Mouse (Mus musculus) frontal cortex, postnatal 36 days (tissue): Measurements from ENCODE around the gene Lrtm2.
"Not testable (repeated sequence)": the region's sequence is repeated elsewhere in the genome, so short reads cannot be mapped to it uniquely, and the experiment has no call there.

Source experiments
- DNase-seq, 2 experiments: peaks; one replicate each; pipeline ENCODE4 v3.0.0; 2022; ENCODE audit warnings: low spot score in 2 of 2

Gene Lrtm2

DNA sequence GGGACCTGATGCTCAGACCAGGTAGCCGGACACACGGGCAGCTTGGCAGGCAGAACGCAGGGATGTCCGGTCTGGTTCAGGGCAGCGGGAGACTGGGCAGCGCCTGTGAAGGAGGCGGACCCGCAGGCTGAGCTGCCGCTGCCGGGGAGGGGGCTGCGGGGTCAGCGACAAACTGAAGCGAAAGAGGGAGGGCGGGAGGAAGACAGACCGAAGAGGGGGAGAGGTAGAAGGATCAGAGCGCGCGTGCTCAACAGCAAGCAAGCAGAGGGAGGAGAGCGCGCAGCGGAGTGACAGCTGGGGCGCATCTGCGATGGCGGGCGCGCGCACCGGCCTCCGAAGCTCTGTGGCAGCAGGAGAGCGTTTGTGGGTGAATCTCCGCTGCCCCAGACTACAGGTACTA, at the start of gene Lrtm2:
TSS of gene Lrtm2 (minus strand) at position 261 of the 400 bp plus-strand sequence.
- peak in 1 of 2 experiments; percentile 81 for DNase-seq

DNA sequence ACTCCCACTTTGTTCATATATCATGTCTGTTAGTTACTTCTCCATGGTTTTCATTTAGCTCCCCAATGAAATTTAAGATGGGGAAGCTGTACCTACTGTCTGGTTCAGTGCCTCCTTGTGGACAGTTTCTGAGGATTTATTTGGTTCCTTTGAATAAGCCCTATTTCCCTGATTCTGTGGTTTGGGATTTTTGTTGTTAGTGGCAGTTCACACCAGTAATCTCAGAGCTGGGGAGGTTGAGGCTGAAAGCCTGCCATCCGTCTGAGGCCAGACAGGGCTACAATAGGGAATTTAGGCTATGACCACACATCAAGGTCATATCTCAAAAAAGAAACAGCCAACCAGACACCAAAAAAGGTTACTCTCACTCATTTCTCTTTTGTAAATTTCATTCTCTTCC, 48.1 kb upstream of the Lrtm2 start:
- no peak for DNase-seq

DNA sequence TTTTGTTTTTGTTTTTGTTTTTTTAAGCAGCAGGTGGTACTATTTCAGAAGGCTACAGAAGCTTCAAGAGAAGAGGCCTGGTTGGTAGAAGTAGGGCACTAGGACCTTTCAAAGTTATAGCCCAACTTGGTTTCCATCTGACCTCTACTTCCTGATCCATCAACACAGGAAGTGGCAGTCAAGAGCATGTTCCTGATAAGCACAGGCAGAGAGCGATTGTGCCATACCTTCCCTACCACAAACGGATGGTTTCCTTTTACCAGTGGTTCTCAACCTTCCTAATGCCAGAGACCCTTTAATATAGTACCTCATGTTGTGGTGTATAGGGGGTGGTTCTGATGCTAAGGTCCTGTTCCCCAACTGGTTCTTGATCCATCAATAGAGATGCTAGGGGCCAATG, 47.0 kb upstream of the Lrtm2 start:
- DNase-seq: no peak

DNA sequence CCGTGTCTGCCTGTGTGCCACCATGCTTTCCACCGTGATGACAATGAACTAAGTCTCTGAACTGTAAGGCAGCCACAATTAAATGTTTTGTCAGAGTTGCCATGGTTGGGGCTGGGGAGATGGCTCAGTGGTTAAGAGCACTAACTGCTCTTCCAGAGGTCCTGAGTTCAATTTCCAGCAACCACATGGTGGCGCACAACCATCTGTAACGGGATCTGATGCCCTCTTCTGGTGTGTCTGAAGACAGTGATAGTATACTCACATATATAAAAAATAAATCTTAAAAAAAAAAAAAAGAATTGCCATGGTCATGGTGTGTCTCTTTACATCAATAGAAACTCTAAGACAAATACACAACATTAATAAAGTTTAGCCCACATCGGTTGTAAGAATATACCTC, 44.5 kb upstream of the Lrtm2 start:
- DNase-seq: no peak

DNA sequence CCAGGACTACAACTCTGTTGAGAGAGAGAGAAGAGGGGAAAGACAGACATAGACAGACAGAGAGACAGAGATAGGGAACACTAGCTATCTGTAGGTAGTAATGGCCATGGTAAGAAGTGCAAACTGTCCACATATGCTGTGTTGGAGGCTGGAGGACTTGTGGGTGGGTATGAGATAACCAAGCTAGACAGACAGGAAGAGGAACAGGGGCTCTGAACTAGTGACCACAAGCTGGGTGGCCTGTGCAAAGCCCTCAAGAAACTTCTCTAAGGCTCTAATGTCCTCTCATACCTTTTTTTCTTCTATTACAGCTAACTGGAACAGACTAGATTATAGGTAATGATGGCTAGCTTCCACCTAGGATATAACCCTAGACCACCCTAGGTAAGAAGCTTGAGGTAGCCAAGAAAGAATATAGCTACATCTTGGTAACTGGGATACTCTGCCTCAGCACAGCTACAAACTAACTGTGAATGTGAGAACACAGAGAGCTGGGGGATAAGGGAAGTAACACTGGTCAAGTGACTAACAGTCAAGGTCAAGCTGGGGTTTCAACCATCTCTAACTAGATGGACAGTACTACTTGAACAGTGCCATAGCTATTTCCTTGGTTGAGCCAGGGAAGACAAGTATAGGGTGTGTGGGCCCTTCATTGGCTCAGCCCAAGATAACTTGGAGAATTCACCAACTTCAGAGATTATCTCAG, 42.6 kb upstream of the Lrtm2 start:
- no peak for DNase-seq

DNA sequence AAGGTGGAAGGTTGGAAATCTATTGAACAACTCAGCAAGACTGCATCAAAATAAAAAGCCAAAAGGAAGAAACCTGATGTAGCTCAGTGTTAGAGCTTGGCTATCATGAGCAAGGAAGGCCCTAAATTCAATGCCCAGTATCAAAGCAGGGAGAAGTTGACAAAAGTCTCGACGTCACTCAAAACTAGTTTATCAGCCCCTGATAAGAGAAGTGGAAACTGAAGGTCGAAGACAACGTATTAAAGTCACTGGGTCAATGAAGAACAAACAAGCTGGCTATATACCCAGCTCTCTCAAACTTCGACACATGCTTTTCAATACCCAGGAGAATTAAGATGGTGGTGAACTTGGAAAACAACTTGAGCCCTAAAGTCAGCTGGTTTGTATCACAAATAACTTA, 41.7 kb upstream of the Lrtm2 start:
- DNase-seq: no peak

DNA sequence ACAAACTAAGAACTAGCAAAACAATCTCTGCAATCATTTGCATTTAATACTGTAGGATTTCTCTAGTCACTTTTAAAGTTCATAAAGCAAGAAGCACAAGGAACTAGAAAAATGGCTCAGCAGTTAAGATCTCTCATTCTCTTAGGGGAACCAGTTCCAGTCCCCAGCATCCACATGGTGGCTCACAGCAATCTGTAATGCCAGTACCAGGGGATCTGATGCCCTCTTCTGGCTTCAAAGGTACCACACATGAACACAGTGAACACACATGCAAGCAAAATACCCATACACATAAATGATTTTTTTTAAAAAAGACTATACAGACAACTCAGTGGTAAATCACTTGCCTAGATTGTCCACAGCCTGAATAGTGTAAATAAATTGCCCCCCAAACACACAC, 41.1 kb upstream of the Lrtm2 start:
- no peak for DNase-seq

DNA sequence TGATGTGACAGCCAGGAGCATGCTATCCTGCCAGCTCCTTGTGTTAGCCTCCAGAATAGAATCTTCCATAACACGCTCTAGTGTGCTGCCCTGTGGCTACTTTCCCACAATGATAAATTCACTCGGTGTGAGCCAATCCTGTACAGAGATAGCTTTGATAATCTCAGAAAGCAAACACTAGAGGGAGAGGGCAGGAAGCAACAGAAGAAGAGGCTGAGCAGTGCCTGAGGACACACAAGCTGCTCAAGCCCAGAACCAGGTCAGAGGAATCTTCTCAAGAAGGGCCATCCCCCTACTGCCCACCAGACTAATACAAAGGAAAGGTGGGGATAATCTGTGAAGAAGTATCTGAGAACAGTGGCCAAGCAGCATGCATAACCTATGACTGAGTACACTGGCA, 36.8 kb upstream of the Lrtm2 start:
- DNase-seq: no peak

DNA sequence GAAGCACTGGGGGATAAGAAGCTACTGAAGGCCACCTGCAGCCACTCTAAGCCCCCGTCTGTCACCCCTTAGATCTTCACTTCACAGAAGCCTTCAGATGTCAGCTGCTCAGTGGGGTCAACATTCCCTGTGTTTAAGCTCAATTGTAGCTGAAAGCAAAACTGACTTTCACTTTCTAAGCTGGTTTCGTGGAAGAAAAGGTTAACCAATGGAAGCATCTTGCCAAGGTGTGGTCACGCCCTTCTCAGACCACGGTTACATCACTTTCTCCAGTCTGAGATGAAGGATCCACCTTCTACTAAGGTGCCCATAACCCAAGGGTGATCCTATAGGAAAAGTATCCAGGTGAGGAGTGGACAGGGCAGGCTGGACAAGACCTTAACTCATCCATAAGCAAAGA, 36.2 kb upstream of the Lrtm2 start:
- DNase-seq: not testable (repeated sequence)

DNA sequence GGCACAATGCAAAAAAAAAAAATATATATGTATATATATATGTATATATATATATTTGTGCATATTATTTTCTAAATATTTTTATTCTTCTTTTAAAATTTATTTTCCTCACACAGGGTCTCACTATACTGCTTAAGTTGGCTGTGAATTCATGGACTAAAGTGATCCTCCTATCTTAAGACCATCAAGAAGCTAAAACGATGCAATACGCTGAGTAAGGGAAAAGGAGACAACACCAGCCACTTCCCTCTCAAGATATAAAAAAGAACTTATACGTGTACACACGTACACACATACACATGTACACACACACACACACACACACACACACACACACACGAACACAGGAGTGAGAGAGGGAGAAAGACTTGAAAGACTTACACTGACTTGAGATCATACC, 33.0 kb upstream of the Lrtm2 start:
- DNase-seq: no peak

DNA sequence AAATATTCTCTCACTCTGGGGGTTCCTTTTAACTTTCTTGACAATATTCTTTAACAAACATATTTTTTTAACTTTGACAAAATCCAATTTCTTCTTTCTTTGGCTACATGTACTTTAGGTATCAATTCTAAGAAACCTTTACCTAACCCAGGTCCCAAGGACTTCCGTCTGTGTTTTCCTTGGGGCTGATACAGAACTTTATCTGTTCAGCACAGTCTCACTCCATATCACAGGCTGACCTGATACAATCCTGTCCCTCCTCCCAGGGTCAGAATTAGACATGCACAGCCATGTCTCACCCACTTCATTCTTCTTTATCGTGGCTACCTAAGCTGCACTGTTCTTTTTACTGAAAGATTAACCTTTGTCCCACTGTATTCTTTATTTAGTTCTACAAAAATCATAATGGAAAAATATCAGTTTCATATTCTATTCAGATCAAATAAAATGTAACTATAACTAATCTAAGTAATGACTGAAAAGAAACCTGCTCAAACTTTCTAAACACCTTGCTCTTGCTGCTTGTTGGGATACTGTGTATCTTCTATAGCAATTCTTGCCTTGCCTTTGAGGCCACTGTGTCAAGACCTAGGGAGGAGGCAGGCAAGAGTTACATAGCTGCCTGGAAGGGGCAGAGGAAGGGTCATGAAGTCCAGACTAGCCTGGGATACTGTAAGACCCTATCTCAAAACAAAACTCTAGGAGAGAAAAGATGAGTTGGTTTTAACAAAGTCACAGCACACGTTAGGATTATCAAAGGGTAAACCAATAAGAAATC, 30.5 kb upstream of the Lrtm2 start:
- DNase-seq: no peak

DNA sequence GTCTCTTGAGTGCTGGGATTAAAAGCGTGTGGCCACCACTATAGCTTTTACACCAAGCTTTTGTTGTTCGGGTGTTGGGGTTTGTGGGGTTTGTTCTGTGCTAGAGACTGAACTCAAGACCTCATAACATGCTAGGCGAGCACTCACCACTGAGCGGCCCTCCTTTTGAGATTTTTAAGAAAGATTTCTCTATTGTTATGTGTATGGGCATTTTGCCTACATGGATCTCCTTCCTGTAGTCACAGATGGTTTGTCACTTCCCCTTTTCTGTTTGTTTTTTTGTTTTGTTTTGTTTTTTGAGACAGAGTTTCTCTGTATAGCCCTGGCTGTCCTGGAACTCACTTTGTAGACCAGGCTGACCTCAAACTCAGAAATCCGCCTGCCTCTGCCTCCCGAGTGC, 29.7 kb upstream of the Lrtm2 start:
- not testable (repeated sequence) for DNase-seq

DNA sequence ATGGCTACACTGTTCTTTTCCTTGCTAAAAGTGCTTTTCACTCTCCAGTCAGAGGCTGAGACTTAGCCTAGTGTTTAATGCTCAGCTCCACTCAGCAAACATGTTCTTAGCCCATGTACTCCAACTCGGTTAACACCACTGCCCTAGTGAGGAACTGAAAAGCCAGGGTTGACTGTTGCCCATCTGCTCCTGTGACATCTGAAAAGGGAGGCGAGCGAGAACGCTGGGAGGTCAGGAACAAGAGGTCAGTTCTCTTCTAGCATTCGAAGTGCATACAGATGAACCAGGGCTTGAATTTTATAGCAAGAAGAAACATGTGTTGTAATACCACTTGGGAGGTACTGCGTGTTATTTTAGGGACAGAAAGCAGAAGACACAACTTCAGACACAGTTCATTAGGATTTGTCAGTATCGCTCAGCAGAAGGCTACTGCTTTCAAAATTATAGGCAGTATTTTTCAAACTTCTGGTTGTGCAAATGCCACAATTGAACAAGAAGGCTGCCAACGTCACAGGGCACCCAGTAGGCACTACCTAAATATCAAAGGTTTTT, 27.5 kb upstream of the Lrtm2 start:
- DNase-seq: no peak

DNA sequence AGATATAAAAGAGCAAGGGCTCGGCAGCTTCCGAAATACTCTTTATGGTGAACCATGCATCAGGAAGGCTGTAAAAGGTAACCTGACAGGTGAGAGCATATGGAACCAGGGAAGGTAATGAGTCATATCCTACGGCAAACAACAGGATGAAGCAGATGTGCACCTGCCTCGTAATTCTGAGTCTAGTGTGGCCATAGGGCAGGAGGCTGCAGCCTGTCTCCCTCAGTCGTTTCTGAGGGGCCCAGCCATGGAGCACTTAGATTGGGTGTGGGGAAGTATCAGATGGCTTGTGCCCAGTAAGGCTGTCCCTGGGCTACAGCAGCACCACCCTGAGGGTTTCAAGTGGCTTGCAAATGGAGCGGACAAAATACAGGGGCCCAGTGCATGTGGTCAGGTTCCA, 21.9 kb upstream of the Lrtm2 start:
- no peak for DNase-seq

DNA sequence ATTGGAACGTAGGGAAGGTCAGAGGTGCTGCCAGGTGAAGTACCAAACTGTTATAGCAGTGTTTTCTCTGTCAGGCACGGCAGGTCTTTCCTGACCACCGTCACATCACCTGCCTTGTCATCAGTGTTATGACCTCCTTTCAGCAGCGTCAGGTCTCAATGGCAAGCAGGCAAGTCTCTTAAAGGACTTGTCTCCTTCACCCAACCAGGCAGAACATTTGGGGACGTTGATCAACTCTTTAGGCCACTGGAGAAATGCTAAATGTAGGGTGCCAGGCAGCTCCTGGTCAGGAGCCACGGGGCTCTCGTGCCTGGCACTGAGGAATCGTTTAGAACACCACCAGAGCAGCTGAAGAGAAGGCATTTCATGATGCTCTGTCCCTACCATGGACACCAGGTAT, 21.1 kb upstream of the Lrtm2 start:
- no peak for DNase-seq

DNA sequence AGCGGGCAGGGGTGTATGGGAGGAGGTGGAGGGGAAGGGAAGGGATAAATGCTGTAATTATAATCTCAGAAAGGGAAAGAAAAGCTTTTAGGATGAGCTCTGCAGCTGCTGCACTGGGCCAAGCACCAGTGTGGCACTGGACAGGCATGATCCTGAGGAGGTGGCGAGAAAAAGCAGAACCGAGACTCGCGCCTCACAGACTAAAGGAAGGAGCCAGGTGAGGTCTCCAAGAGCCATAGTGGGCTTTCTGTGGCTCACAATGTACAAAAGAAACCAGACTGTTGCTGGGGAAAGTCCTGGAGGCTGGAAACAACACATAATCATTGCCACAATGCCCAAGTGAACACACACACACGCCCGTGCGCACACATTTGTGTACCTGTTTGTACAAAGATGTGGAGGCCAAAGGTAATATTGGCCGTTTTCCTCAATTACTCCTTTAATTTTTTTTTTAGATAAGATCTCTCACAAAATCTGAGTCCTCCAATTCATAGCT, 20.2 kb upstream of the Lrtm2 start:
- no peak for DNase-seq

DNA sequence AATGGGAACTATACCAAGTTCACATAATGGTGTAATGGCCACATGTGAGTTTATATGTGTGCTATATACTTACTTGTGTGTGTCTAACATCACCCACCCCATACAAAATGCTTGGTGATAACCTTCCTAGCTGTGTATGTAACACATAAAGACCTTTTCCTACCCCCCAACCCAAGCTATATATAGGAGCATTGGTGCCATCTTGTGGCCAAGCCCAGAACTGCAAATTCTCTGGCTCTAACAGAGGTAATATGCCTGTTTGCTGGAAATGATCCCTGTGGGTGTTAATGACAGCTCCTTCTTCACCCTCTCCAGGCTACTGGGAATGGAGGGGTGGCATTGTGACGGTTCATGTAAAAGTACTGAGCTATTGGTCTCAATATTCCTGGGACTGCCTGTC, 17.7 kb upstream of the Lrtm2 start:
- peak; percentile 88 to 92 for DNase-seq

DNA sequence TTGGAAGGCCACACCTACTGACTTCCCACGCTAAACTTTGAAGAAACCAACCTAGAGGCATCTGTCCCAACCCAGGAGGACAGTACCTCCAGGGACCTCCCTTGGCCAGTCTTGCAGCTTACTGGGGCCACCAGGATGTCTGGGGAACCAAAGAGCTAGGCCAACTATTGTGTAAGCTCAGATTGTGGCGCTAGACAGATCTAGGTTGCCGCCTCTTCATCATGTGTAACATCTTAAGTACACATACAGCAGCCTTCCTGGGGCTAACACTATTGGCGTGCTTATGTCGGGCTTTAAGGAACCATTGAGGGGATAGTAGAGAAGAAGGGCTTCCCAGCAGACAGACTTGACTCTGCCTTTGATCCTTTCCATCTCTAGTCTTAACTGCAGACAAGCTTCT, 17.2 kb upstream of the Lrtm2 start:
- DNase-seq: no peak

DNA sequence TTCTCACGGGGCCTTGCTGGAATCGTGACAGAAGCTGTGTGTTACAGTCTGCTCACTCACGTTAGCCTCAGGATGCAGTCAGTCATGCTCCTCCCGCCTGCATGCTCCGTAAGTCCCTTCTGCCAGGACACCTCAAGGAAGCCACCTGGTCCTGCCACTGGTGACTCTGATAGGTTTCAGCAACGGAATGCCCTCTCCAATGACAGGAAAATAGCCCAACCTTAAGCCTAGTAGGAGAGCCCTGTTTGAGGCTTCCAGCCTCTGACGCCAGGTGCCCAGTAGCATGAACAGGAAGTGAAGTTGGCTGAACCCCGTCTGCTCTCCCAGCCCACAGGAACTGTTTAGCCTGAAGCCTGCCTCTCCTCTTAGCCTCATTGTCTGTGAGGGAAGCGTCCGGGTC, 15.7 kb upstream of the Lrtm2 start:
- DNase-seq: no peak

DNA sequence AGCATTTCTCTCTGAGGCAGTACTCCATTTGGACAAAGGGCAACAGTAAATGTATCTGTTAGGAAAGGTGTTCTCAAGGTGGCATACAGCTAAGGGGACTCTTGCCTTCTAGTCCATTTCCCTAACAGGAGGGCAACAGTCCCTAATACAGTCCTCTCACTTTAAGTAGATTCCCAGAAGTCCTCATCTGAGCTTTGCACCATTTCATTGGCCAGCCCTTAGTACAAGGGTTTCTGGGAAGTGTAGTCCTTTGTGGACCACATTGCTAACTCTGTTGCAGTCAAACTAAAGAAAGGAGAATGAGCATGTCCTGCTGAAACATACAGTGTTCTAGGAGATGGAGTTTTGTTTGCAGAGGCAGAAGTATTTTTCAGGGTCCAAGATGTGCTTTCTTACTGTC, 10.8 kb upstream of the Lrtm2 start:
- DNase-seq: peak; percentile 31 to 40

DNA sequence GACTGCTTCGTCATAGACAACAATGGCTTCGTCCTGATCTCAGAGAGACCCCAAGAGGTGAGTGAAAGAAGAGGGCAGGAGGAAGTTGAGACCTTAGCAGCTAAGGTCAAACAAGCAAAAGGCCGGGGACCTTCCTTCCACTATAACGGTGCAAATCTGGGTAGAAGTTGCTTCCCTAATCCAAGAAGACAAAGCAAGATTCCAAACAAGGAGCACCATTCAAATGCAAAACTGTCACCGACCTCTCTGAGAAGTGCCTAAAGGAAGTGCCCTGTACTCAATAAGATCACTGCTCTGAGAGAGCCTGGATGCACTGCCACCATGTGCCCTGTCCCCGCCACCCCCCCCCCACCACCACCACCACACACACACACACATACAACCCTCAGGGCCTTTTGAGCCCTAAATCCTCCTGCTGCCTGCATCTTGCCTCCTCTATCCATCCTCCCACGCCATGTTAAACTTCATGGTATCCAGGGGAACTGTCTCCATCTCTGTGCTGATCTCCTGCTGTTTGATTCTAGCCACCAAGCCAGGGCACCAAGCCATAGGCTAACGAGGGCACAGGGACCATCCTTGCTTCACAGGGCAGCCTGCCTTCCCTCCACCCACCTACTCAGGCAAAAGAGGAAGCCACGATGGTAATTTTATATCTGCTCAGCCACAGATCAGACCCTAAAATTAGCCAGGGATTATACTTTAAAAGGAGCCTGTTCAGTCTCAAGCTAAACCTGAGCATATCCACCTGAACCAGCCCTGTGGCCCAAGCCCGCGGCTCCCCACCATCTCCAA, 7.8 kb upstream of the Lrtm2 start:
- DNase-seq: no peak

DNA sequence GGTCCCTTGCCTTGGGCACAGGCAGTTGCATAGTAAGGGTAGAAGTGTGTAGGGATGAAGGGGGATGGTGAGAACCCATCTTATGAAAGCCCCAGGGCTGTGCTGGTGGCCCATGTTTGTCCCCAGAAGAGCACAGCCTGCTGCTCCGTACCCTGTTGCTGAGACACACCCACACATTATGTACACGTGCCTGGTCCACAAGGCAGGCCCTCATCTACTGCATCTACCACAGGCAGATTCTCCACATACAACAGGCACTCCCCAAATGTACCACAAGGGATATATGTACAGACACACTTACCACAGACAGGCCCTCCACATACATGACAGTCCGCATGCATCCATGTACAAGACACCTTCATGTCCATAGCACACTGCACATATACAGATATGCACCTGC, 6.7 kb upstream of the Lrtm2 start:
- DNase-seq: peak in 1 of 2 experiments; percentile 33
